Comparison of ENCODE assay signal across 13 mouse cellular contexts in genomic region chr1:131299788-131300187, GRCm38 (mm10). TPM values are rescaled to one million over a fixed set of nuclear protein-coding genes. Genes with fewer than 3 reads are reported as not detected.
DNase-seq lines count a peak whose midpoint lies in the region; ATAC-seq and TF ChIP-seq lines count a peak whose summit lies in the region.
"Had no signal": no experiment of that assay in that cellular context is flagged by ENCODE, and none has a peak within 500 bp of the region (broad histone marks: within the 10 kb centered on the region; RNA-seq: fewer than 3 reads in every experiment).

No protein-coding gene starts in this region.

- H3K27ac ChIP-seq in kidney, embryonic 15.5 days, result peak overlapping the region; percentile 25; the same call in 1 of the 2 replicates
- H3K27ac ChIP-seq: embryonic facial prominence, embryonic 12.5 days; forebrain, embryonic 15.5 days; midbrain, embryonic 12.5 days had no signal

- no peak for ATAC-seq in kidney, embryonic 15.5 days (replicated peaks; ENCODE audit: low FRiP score)
- ATAC-seq: forebrain, embryonic 15.5 days had no signal

- H3K4me3 ChIP-seq in kidney, embryonic 15.5 days (replicated peaks), result no peak overlapping the region
- H3K4me3 ChIP-seq: embryonic facial prominence, embryonic 12.5 days; forebrain, embryonic 15.5 days; midbrain, embryonic 12.5 days had no signal

- H3K36me3 ChIP-seq in kidney, embryonic 15.5 days, result peaks cover 55% of the 10 kb centered on the region

- H3K9me3 ChIP-seq in kidney, embryonic 15.5 days (replicated peaks), result no peaks in the 10 kb centered on the region
- H3K9me3 ChIP-seq: embryonic facial prominence, embryonic 12.5 days; forebrain, embryonic 15.5 days; midbrain, embryonic 12.5 days had no signal

- no peaks in the 10 kb centered on the region for H3K27me3 ChIP-seq in kidney, embryonic 15.5 days
- H3K27me3 ChIP-seq: embryonic facial prominence, embryonic 12.5 days; forebrain, embryonic 15.5 days; midbrain, embryonic 12.5 days had no signal

- no peak overlapping the region for H3K4me2 ChIP-seq in kidney, embryonic 15.5 days
- H3K4me2 ChIP-seq: embryonic facial prominence, embryonic 12.5 days; forebrain, embryonic 15.5 days; midbrain, embryonic 12.5 days had no signal

- peak; percentile 73 for DNase-seq in cerebellum, adult 11-12 months
- no peak for DNase-seq in cerebellum, adult 8-10 months
- peak; percentile 27 for DNase-seq in kidney, adult 18-20 months
- DNase-seq in kidney, postnatal 10 days, result no peak
- DNase-seq in brain, embryonic 14.5 days (ENCODE audit: low read depth), result peak; percentile 23
- DNase-seq in lung, postnatal 14 days, result no peak
- DNase-seq in gastrocnemius, postnatal 25 days, result no peak
- DNase-seq: lung, adult 18-20 months; right cerebral cortex, postnatal 14 days had no signal

- TF ChIP-seq POLR2A in brain, embryonic 14.5 days (IDR thresholded peaks at IDR 0.05; ENCODE audit: borderline replicate concordance, extremely low read depth, insufficient read depth, insufficient read length, poor library complexity, severe bottlenecking), result no peak

- H3K9ac ChIP-seq in kidney, embryonic 15.5 days, result no peak overlapping the region
- H3K9ac ChIP-seq: embryonic facial prominence, embryonic 12.5 days; forebrain, embryonic 15.5 days; midbrain, embryonic 12.5 days had no signal

- TF ChIP-seq CTCF in brain, embryonic 14.5 days (IDR thresholded peaks at IDR 0.05; ENCODE audit: borderline replicate concordance, extremely low read depth, insufficient read depth, insufficient read length), result no peak

- WGBS in kidney, embryonic 15.5 days, result 28% methylated on average over 6 of the region's 6 CpGs

- H3K4me1 ChIP-seq in kidney, embryonic 15.5 days, result no peaks in the 10 kb centered on the region
- H3K4me1 ChIP-seq: embryonic facial prominence, embryonic 12.5 days; midbrain, embryonic 12.5 days had no signal

RNA-seq across cellular contexts. Expression of gene Ikbke, which starts 20.4 kb away (rescaled TPM):
- 1.2 and 1.8 TPM in 2 replicates for polyA plus RNA-seq in brain, embryonic 14.5 days (2012; rRNA removed)
- 3.2 and 4.0 TPM in 2 replicates for polyA plus RNA-seq in kidney, embryonic 15.5 days (2015; fragmentation: Nextera tagmentation; extraction: Ambion mirVana)
- total RNA-seq in gastrocnemius, postnatal 25 days (2021), result 1 to 10 TPM in 1 of 2 experiments, under 1 TPM in 1; 0.95 to 1.9 TPM

RNA-seq across cellular contexts. Expression of gene Rassf5, which starts 54.7 kb away (rescaled TPM):
- 1.9 and 3.3 TPM in 2 replicates for polyA plus RNA-seq in brain, embryonic 14.5 days (2012; rRNA removed)
- polyA plus RNA-seq in kidney, embryonic 15.5 days (2015; fragmentation: Nextera tagmentation; extraction: Ambion mirVana), result 2.8 and 2.9 TPM in 2 replicates
- under 1 TPM; 0.70 to 0.90 TPM for total RNA-seq in gastrocnemius, postnatal 25 days (2021)

Comparison
In these comparisons a context has a peak if more than half of its experiments do, and no peak if none do; other contexts are left out.
1. DNase-seq: peak in cerebellum, adult 11-12 months (single experiment), kidney, adult 18-20 months (single experiment) and brain, embryonic 14.5 days (single experiment); none in cerebellum, adult 8-10 months (single experiment), kidney, postnatal 10 days (single experiment), lung, postnatal 14 days (single experiment) and gastrocnemius, postnatal 25 days (single experiment).